Mouse (Mus musculus): ENCODE measurements around the gene Slc35f1.

GRCm38 (mm10) chr10:53001136-53001535 lies 310.8 kb downstream of the Slc35f1 start:
- TF ChIP-seq CTCF (IDR thresholded peaks at IDR 0.05; ENCODE audit: control insufficient read depth, insufficient read depth, insufficient replicate concordance, low read depth, low read length) (no peak), POLR2A (IDR thresholded peaks at IDR 0.05; ENCODE audit: control insufficient read depth, low read depth, low read length) (no peak)
